Mouse (Mus musculus) liver, embryonic 16.5 days (tissue): ENCODE measurements around the gene Pigq. TPM values are rescaled to one million over a fixed set of nuclear protein-coding genes. Genes with fewer than 3 reads are reported as not detected.

Source experiments
- ATAC-seq: fragments of 200-750 bp; cut with Nextera tagmentation; 2 replicates; pipeline ENCODE4 v1.8.0; 2017; ENCODE audit warnings: low read depth, mild to moderate bottlenecking, moderate number of reproducible peaks, moderate library complexity
- H3K27ac ChIP-seq: fragments of 300-500 bp; sonication (generic); 2 replicates; pipeline ENCODE4 v1.5.1; 2014; ENCODE audit warnings: mild to moderate bottlenecking, low read length
- H3K27me3 ChIP-seq: fragments of 300-500 bp; sonication (generic); 2 replicates; pipeline ENCODE4 v1.6.1; 2014; ENCODE audit warnings: low read depth, low read length, mixed read lengths; ENCODE audit not compliant: control insufficient read depth, insufficient read depth
- H3K36me3 ChIP-seq: fragments of 300-500 bp; sonication (generic); 2 replicates; pipeline ENCODE4 v1.6.1; 2014; ENCODE audit warnings: mild to moderate bottlenecking; ENCODE audit not compliant: control insufficient read depth, insufficient read depth
- H3K4me1 ChIP-seq: fragments of 300-500 bp; sonication (generic); 2 replicates; pipeline ENCODE4 v1.6.1; 2014; ENCODE audit warnings: low read depth, low read length, mixed read lengths; ENCODE audit not compliant: control insufficient read depth
- H3K4me2 ChIP-seq: fragments of 300-500 bp; sonication (generic); 2 replicates; pipeline ENCODE4 v1.6.1; 2014; ENCODE audit warnings: low read depth, low read length, mixed read lengths
- H3K4me3 ChIP-seq: fragments of 300-500 bp; sonication (generic); 2 replicates; pipeline ENCODE4 v1.5.1; 2014; ENCODE audit warnings: low read depth, mild to moderate bottlenecking, low read length
- H3K9ac ChIP-seq: fragments of 300-500 bp; sonication (generic); 2 replicates; pipeline ENCODE4 v1.6.1; 2014; ENCODE audit warnings: low read depth, low read length
- H3K9me3 ChIP-seq: fragments of 300-500 bp; sonication (generic); replicated peaks from 2 replicates; pipeline ENCODE4 v1.6.1; 2016; ENCODE audit warnings: low read length; ENCODE audit not compliant: control insufficient read depth
- WGBS: fragments of 180-500 bp; shearing (Covaris S2); extraction: QIAGEN DNeasy Blood & Tissue Kit; methylation state at CpG from one replicate; pipeline ENCODE4 v1.1.7; 2014; ENCODE audit not compliant: insufficient replicate concordance; 5-methylcytosine and 5-hydroxymethylcytosine counted together
- polyA plus RNA-seq: library from polyadenylated mRNA; unstranded; fragments of >200 nt; fragmentation: Nextera tagmentation; extraction: Ambion mirVana; gene quantifications from 2 replicates; pipeline ENCODE4 v1.2.1, GENCODE M21; 2015

The Pigq gene
- 147 and 154 TPM in 2 replicates for polyA plus RNA-seq

- peak; percentile 58 for ATAC-seq
Measured at GRCm38 (mm10) chr17:25944366-25945163, at the start of gene Pigq, which contains the start of gene Nhlrc4. TSS of gene Pigq (minus strand) at chr17:25944936. TSS of gene Nhlrc4 (minus strand) at chr17:25944961.

GRCm38 (mm10) chr17:25993489-25993888 lies 48.8 kb upstream of the Pigq start:
- no peaks in the 10 kb centered on the region for H3K36me3 ChIP-seq
- no peak overlapping the region for H3K27ac ChIP-seq
- H3K4me2 ChIP-seq, result no peak overlapping the region
- no peak overlapping the region for H3K4me3 ChIP-seq
- peak; percentile 50; the same call in 1 of the 2 replicates for ATAC-seq
- peaks cover 11% of the 10 kb centered on the region for H3K4me1 ChIP-seq
- no peaks in the 10 kb centered on the region for H3K9me3 ChIP-seq
- WGBS, result 44% methylated on average over 3 of the region's 3 CpGs
- no peaks in the 10 kb centered on the region for H3K27me3 ChIP-seq
- H3K9ac ChIP-seq, result no peak overlapping the region

More at GRCm38 (mm10) chr17:25944366-25945163, at the start of gene Pigq, which contains the start of gene Nhlrc4:
- Histone ChIP-seq H3K4me2 (peak within 1 kb of the TSS; percentile 76), H3K36me3 (peaks cover 7% of the 10 kb centered on the region), H3K4me1 (peaks cover 65% of the 10 kb centered on the region), H3K27me3 (peaks cover 1% of the 10 kb centered on the region), H3K27ac (peak within 1 kb of the TSS; percentile 99), H3K4me3 (peak within 1 kb of the TSS; percentile 96), H3K9me3 (no peaks in the 10 kb centered on the region), H3K9ac (peak within 1 kb of the TSS; percentile 74)
- 37% methylated on average over 6 of the region's 6 CpGs for WGBS

GRCm38 (mm10) chr17:25992274-25992673 lies 47.5 kb upstream of the Pigq start:
- no peak overlapping the region for H3K9ac ChIP-seq
- H3K4me1 ChIP-seq, result peaks cover 11% of the 10 kb centered on the region
- no peak overlapping the region for H3K4me2 ChIP-seq
- no peak overlapping the region for H3K4me3 ChIP-seq
- no peak overlapping the region for H3K27ac ChIP-seq
- H3K36me3 ChIP-seq, result no peaks in the 10 kb centered on the region
- no peaks in the 10 kb centered on the region for H3K27me3 ChIP-seq
- no peak for ATAC-seq
- no peaks in the 10 kb centered on the region for H3K9me3 ChIP-seq
- 88% methylated on average over 4 of the region's 4 CpGs for WGBS

- Histone ChIP-seq H3K9ac (no peak overlapping the region), H3K4me1 (peaks cover 17% of the 10 kb centered on the region), H3K27me3 (no peaks in the 10 kb centered on the region), H3K9me3 (no peaks in the 10 kb centered on the region), H3K4me2 (no peak overlapping the region), H3K36me3 (no peaks in the 10 kb centered on the region), H3K27ac (no peak overlapping the region), H3K4me3 (no peak overlapping the region)
- ATAC-seq, result no peak
- 24% methylated on average over 5 of the region's 5 CpGs for WGBS
Measured at GRCm38 (mm10) chr17:25990331-25990730, 45.6 kb upstream of the Pigq start.

GRCm38 (mm10) chr17:25985306-25986294 lies 40.9 kb upstream of the Pigq start, which contains the start of gene Capn15:
TSS of gene Capn15 (minus strand) at chr17:25985796.
- Histone ChIP-seq H3K27ac (peak within 1 kb of the TSS; percentile 67), H3K9ac (peak within 1 kb of the TSS; percentile 73), H3K9me3 (no peaks in the 10 kb centered on the region), H3K4me3 (peak within 1 kb of the TSS; percentile 83), H3K27me3 (no peaks in the 10 kb centered on the region), H3K36me3 (no peaks in the 10 kb centered on the region), H3K4me1 (peaks cover 28% of the 10 kb centered on the region), H3K4me2 (peak within 1 kb of the TSS; percentile 86)
- WGBS, result under 1% methylated on average over 91 of the region's 91 CpGs
- ATAC-seq, result peak; percentile 98

- H3K4me3 ChIP-seq, result peak overlapping the region; percentile 83
- H3K36me3 ChIP-seq, result no peaks in the 10 kb centered on the region
- no peak; the same call in 1 of the 2 replicates for ATAC-seq
- peak overlapping the region; percentile 73 for H3K9ac ChIP-seq
- H3K27me3 ChIP-seq, result no peaks in the 10 kb centered on the region
- WGBS, result 11% methylated on average over 17 of the region's 17 CpGs
- peak overlapping the region; percentile 86 for H3K4me2 ChIP-seq
- H3K9me3 ChIP-seq, result no peaks in the 10 kb centered on the region
- peaks cover 22% of the 10 kb centered on the region for H3K4me1 ChIP-seq
- peak overlapping the region; percentile 67 for H3K27ac ChIP-seq
Measured at GRCm38 (mm10) chr17:25984556-25985305, 40.0 kb upstream of the Pigq start.

- 97% methylated on average over 1 of the region's 1 CpGs for WGBS
- Histone ChIP-seq H3K9ac (no peak overlapping the region; the same call in 1 of the 2 replicates), H3K27me3 (no peaks in the 10 kb centered on the region), H3K4me2 (peak overlapping the region; percentile 86), H3K4me3 (peak overlapping the region; percentile 83), H3K9me3 (no peaks in the 10 kb centered on the region), H3K36me3 (no peaks in the 10 kb centered on the region), H3K4me1 (peaks cover 27% of the 10 kb centered on the region), H3K27ac (no peak overlapping the region)
- ATAC-seq, result no peak
Measured at GRCm38 (mm10) chr17:25984066-25984465, 39.3 kb upstream of the Pigq start.

GRCm38 (mm10) chr17:25982913-25983312 lies 38.2 kb upstream of the Pigq start:
- H3K4me1 ChIP-seq, result peaks cover 27% of the 10 kb centered on the region
- WGBS, result 89% methylated on average over 3 of the region's 3 CpGs
- H3K27ac ChIP-seq, result no peak overlapping the region
- H3K9me3 ChIP-seq, result no peaks in the 10 kb centered on the region
- H3K27me3 ChIP-seq, result no peaks in the 10 kb centered on the region
- H3K4me2 ChIP-seq, result no peak overlapping the region
- H3K9ac ChIP-seq, result no peak overlapping the region
- no peak for ATAC-seq
- no peak overlapping the region for H3K4me3 ChIP-seq
- no peaks in the 10 kb centered on the region for H3K36me3 ChIP-seq
